Mouse (Mus musculus): ENCODE measurements at regions not wholly inside any gene's neighbourhood (a gene's known extent, or its start where the extent isn't known, plus 50 kb on each side); places are given as distances from the start of the nearest gene placed in this dataset.

- TF ChIP-seq CTCF (IDR thresholded peaks at IDR 0.05; ENCODE audit: control insufficient read depth, insufficient read depth, insufficient replicate concordance, low read depth, low read length) (no peak), POLR2A (IDR thresholded peaks at IDR 0.05; ENCODE audit: control insufficient read depth, low read depth, low read length) (no peak)
Measured at GRCm38 (mm10) chr2:166240056-166240455, 84.6 kb upstream of the Sulf2 start.
